Mouse (Mus musculus) kidney, postnatal 14 days (tissue): ENCODE data around the gene Olfr430.
"Not testable (repeated sequence)": the region's sequence is repeated elsewhere in the genome, so short reads cannot be mapped to it uniquely, and the experiment has no call there.

Experiments
- DNase-seq: peaks from one replicate; pipeline ENCODE4 v3.0.0; 2022; ENCODE audit warnings: mixed read lengths

The Olfr430 gene

DNA sequence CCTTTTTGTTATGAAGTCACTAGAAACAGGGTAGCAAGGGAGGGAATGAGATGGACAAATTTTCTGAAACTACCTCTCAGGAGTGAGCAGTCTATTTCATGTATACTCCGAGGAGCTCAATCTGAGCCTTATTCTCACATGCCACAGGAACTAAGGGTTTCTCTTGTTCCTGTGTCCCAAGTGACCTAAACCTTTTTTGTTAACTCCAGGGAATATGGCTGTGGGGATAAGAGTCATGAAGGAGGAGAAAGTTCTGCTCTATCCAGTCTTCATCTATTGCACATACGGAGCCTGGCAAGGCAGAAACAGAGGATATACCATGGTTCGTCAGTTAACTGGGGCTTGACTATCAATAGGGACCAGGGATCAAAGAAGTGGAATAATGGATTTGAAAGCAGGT is at the start of gene Olfr430:
Gene Olfr430, plus strand, starts transcription at position 301 of the 400 bp plus-strand sequence.
- no peak for DNase-seq

DNA sequence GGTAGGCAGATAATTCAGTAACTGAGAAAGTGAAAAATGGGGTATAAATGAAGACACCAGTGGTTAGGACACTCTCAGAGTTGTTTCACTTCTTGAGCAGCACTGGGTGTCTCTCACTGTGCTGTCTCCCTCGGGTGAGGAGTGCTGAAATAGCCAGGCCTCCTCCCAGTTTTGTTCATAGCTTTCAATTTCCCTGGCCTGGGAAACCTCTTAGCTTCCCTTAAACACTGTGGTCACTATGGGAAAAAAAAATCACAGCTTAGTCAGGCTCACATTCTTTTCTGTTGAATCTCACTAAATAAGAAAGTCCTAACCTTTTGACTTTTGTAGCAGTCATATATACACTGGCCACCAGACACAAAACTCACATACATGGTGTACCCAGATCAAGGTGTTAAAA is 34.7 kb upstream of the Olfr430 start, which contains the start of gene Ifi205:
Gene Ifi205, minus strand, starts transcription at position 113 of the 400 bp plus-strand sequence.
- DNase-seq: no peak

DNA sequence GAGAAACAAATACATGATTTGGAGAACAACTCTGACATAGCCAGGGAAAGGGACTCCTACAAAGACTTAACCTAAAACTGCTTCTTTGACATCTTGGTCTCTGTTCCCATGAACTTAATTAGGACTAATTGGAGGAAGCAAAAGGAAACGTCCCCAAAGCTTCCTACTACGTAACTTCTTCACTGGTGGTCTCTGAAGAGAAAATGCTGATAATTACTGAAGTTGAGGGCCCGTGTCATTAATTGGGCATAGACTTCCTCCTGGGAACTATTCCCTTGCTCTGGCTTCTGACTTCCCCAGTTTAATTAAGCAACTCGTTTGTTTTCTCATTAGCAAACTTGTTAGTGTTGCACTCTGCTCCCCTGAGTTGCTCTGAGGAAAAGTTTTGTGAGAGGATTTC is 30.6 kb upstream of the Olfr430 start:
- no peak for DNase-seq

GRCm38 (mm10) chr1:174038480-174038879 is 27.9 kb upstream of the Olfr430 start:
- no peak for DNase-seq

- peak; percentile 68 for DNase-seq
These were observed 25.8 kb upstream of the Olfr430 start, which contains the start of gene Olfr433 for GRCm38 (mm10) chr1:174040523-174041177. TSS of gene Olfr433 (plus strand) at chr1:174040705.

DNA sequence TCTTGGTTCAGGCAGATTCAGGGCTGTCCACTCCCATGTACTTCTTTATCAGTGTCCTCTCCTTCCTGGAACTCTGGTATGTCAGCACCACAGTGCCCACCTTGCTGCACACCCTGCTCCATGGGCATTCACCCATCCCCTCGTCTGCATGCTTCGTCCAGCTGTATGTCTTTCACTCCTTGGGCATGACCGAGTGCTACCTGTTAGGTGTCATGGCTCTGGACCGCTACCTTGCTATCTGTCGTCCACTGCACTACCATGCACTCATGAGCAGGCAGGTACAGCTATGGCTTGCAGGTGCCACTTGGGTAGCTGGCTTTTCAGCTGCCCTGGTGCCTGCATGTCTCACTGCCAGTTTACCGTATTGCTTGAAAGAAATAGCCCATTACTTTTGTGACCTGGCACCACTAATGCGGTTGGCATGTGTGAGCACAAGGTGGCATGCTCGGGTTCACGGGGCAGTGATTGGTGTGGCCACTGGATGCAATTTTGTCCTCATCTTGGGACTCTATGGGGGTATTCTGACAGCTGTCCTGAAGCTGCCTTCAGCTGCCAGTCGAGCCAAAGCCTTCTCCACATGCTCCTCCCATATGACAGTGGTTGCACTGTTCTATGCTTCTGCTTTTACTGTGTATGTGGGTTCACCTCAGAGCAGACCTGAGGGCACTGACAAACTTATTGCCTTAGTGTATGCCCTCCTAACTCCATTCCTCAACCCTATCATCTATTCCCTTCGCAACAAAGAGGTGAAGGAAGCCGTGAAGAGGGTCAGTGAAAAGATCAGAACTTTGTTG is 24.1 kb upstream of the Olfr430 start:
- not testable (repeated sequence) for DNase-seq

DNA sequence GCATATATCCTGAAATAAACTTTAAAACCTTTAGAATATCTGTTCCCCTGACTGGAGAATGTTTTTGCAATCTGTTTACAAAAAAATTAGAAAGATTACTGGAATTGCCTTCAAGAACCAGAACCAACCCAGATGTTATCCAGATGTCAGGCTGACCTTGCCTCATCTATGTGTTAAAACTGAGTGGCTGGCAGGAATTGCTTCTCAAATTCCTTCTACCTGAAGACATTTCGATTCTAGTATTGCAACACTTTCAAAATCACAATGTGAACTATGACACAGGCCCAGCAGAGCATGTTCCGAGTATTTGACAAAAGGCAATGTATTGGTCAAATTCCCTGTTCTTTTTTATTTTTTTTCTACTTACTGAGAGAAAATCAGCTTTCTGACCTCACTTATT is 22.0 kb upstream of the Olfr430 start:
- DNase-seq: no peak

DNA sequence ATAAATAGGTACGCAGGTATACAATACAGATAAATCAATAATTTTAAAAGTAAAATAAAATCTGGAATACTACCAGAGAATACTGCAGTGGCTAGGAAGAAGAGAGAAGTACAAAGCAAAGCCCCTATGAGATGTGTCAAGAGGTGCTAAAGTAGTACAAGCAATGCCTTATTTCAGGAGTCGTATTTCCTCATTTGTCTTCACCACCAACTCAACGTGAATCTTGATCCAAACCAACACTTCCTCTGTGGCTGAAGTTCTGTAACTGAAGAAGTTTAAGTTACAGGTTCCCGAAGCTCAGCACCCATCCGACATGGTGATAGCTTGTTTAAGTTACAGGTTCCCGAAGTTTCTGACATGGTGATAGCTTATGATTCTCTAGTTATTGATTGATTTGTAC is 18.2 kb upstream of the Olfr430 start:
- not testable (repeated sequence) for DNase-seq

DNA sequence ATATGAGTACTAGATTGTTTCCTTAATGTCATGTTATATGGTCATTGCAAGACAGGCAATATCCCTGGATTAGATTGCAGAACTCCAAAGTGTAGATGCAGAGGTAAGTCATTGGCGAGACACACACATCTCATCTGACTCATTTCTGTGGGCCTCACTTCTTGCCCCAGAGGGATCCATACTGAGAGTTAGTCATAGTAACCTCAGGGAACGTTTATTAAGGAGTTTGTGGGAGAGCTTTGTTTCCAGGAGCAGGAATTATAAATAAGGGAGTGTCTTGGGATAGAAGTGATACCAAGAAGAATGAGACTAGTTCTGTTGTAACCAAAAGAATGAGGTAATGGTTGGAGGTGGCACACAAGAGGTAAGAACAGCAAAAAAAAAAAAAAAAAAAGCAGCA is 17.5 kb upstream of the Olfr430 start, which contains the start of gene Olfr432:
Gene Olfr432, plus strand, starts transcription at position 313 of the 400 bp plus-strand sequence.
- no peak for DNase-seq

DNA sequence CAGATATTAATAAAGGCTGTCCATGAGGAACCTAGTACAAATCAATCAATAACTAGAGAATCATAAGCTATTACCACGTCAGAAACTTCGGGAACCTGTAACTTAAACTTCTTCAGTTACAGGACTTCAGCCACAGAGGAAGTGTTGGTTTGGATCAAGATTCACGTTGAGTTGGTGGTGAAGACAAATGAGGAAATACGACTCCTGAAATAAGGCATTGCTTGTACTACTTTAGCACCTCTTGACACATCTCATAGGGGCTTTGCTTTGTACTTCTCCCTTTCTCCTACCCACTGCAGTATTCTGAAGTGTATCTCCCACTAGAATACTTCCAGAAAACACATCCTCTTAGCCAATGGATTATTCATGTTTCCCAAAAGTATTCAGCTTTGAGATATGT is 17.0 kb upstream of the Olfr430 start:
- DNase-seq: not testable (repeated sequence)

DNA sequence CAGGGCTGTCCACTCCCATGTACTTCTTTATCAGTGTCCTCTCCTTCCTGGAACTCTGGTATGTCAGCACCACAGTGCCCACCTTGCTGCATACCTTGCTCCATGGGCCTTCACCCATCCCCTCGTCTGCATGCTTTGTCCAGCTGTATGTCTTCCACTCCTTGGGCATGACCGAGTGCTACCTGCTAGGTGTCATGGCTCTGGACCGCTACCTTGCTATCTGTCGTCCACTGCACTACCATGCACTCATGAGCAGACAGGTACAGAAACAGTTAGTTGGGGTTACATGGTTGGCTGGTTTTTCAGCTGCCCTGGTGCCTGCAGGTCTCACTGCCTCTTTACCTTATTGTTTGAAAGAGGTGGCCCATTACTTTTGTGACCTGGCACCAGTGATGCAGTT is 15.9 kb upstream of the Olfr430 start:
- DNase-seq: no peak

GRCm38 (mm10) chr1:174051515-174051914 is 14.9 kb upstream of the Olfr430 start:
- no peak for DNase-seq

DNA sequence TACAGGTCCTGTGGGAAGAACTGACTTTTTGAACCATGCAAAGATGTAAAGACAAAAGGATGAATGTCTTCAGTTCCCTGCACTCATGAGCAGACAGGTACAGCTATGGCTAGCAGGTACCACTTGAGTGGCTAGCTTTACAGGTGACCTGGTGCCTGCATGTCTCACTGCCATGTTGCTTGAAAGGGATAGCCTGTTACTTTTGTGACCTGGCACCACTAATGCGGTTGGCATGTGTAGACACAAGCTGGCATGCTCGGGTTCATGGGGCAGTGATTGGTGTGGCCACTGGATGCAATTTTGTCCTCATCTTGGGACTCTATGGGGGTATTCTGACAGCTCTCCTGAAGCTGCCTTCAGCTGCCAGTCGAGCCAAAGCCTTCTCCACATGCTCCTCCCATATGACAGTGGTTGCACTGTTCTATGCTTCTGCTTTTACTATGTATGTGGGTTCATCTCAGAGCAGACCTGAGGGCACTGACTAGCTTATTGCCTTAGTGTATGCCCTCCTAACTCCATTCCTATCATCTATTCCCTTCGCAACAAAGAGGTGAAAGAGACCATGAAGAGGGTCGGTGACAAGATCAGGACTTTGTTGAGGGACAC is 14.4 kb upstream of the Olfr430 start:
- DNase-seq: no peak

DNA sequence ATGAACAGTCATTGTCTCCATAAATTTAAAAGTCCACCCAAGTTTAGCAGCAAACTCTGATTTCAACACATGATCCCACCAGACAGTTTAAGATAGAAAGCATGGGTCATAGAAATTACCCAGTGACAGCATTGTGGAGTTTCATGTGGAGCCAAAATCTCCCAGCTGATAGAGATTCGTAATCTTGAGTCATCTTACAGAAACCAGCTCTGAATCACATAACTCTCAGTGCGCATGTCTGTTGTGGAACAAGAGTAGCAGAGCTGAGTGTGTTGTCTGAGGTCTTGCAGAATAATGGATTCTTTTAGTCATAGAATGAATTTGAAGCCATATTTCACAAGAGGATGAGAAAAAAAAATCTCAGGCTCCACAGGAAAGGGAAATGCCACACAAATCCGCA is 13.4 kb upstream of the Olfr430 start:
- no peak for DNase-seq

GRCm38 (mm10) chr1:174055248-174055647 is 11.2 kb upstream of the Olfr430 start:
- DNase-seq: no peak

- no peak for DNase-seq
These were observed 17.6 kb downstream of the Olfr430 start, which contains the start of gene Olfr429 for GRCm38 (mm10) chr1:174084031-174084430. TSS of gene Olfr429 (plus strand) at chr1:174084331.

DNA sequence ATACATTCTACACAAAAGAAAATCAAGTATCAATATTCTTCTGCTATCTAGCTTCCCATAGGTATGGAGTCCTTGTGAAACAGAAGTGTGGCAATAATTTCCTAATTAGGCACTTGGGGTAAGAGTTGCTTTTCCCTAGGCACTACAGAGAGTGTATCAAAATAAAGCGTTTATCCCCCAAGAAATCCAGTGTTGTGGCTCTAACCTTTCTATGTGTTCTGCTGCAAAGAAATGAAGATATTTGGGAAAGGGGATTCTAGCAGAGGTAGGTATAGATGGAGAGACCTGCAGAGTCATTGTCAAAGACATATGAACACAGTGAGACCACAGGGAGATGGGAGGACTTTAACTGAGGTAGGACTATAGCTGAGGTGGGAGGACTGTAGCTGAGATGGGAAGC is 30.2 kb downstream of the Olfr430 start, which contains the start of gene Olfr427:
Gene Olfr427, plus strand, starts transcription at position 301 of the 400 bp plus-strand sequence.
- DNase-seq: no peak

DNA sequence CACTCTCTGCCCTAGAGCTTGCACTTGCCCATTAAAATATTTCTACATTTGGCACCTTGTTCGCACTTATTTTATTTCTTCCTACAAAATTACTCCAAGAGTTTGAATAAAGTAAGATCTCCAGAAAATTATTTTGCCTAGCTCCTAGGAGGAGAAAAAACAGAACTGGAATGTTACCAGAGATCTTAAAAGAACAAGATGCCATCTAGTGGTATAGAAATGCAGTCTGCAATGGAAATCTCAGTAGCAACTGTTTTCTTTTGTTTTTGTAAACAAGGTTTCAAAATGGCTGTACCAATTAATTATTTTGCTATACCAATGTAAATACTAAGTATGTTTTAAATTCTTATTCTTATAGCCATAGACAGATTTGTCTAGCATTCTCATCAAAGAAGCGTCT is 37.3 kb downstream of the Olfr430 start:
- DNase-seq: no peak

GRCm38 (mm10) chr1:174121062-174121461 is 54.7 kb downstream of the Olfr430 start, which contains the start of gene Olfr231:
TSS of gene Olfr231 (minus strand) at chr1:174121162.
- DNase-seq: no peak
